Mouse (Mus musculus): ENCODE measurements at regions not wholly inside any gene's neighbourhood (a gene's known extent, or its start where the extent isn't known, plus 50 kb on each side); places are given as distances from the start of the nearest gene placed in this dataset.

GRCm38 (mm10) chr13:26284073-26284444 lies 485.9 kb downstream of the Hdgfl1 start:
- TF ChIP-seq GATA1 (IDR thresholded peaks at IDR 0.05; ENCODE audit: borderline replicate concordance, low read length) (no peak), FLI1 (IDR thresholded peaks at IDR 0.05; ENCODE audit: low read length) (no peak)

Data from megakaryocyte, embryonic 14.5 days (primary cell).